Mouse (Mus musculus) ES-Bruce4 (cell line): Measurements from ENCODE around the gene Spdef. TPM values are rescaled to one million over a fixed set of nuclear protein-coding genes. Genes with fewer than 3 reads are reported as not detected.

Experiments
- H3K27ac ChIP-seq: 2 replicates; pipeline ENCODE4 v1.5.1; 2012; ENCODE audit warnings: low read length, inconsistent platforms; ENCODE audit not compliant: insufficient read depth
- H3K27me3 ChIP-seq: 2 replicates; pipeline ENCODE4 v1.6.1; 2012; ENCODE audit warnings: mild to moderate bottlenecking, low read length, inconsistent platforms; ENCODE audit not compliant: control insufficient read depth, poor library complexity, insufficient read depth, severe bottlenecking
- H3K36me3 ChIP-seq: 2 replicates; pipeline ENCODE4 v1.6.1; 2012; ENCODE audit warnings: inconsistent platforms, mild to moderate bottlenecking, low read length, moderate library complexity; ENCODE audit not compliant: control insufficient read depth, poor library complexity, insufficient read depth, severe bottlenecking
- H3K4me1 ChIP-seq: one replicate; pipeline ENCODE4 v1.8.1; 2011; ENCODE audit warnings: low read length; ENCODE audit not compliant: control insufficient read depth, insufficient read depth
- H3K4me3 ChIP-seq: 2 replicates; pipeline ENCODE4 v1.5.1; 2011; ENCODE audit warnings: low read depth, mild to moderate bottlenecking, low read length
- H3K9ac ChIP-seq: 2 replicates; pipeline ENCODE4 v1.6.1; 2012; ENCODE audit warnings: low read depth, mild to moderate bottlenecking, inconsistent platforms; ENCODE audit not compliant: poor library complexity, severe bottlenecking
- H3K9me3 ChIP-seq: replicated peaks from 2 replicates; pipeline ENCODE4 v1.6.1; 2012; ENCODE audit warnings: mild to moderate bottlenecking, low read length, inconsistent platforms; ENCODE audit not compliant: control insufficient read depth, poor library complexity, insufficient read depth, severe bottlenecking
- CTCF ChIP-seq: IDR thresholded peaks from one replicate; pipeline ENCODE4 v1.8.1; 2011; ENCODE audit warnings: low read depth, low read length
- EP300 ChIP-seq: IDR thresholded peaks from 2 replicates; pipeline ENCODE4 v1.6.1; 2011; ENCODE audit warnings: low read depth, low read length; ENCODE audit not compliant: insufficient read depth
- POLR2A ChIP-seq: IDR thresholded peaks from one replicate; pipeline ENCODE4 v1.8.1; 2011; ENCODE audit warnings: low read length; ENCODE audit not compliant: insufficient read depth
- polyA plus RNA-seq: library from polyadenylated mRNA; stranded (reverse); fragments of >200 nt; gene quantifications from 2 replicates; pipeline ENCODE4 v1.2.4, GENCODE M21; 2011; ENCODE audit warnings: low read depth; ENCODE audit not compliant: missing spikeins, insufficient read depth, insufficient read length

The Spdef gene
- polyA plus RNA-seq, 1 experiment: 1.2 TPM

GRCm38 (mm10) chr17:27678924-27679813 lies 49.6 kb downstream of the Spdef start:
- TF ChIP-seq CTCF: no peak
- no peak for TF ChIP-seq EP300
- no peak for TF ChIP-seq POLR2A
- Histone ChIP-seq H3K4me1 (peaks cover 3% of the 10 kb centered on the region), H3K36me3 (no peaks in the 10 kb centered on the region), H3K4me3 (no peak overlapping the region), H3K9me3 (no peaks in the 10 kb centered on the region), H3K27me3 (no peaks in the 10 kb centered on the region), H3K9ac (no peak overlapping the region), H3K27ac (no peak overlapping the region)

GRCm38 (mm10) chr17:27677756-27678155 lies 51.0 kb downstream of the Spdef start:
- TF ChIP-seq CTCF (no peak), EP300 (no peak), POLR2A (no peak)

GRCm38 (mm10) chr17:27676270-27676669 lies 52.5 kb downstream of the Spdef start:
- Histone ChIP-seq H3K9me3 (no peaks in the 10 kb centered on the region), H3K27me3 (no peaks in the 10 kb centered on the region), H3K27ac (no peak overlapping the region), H3K36me3 (no peaks in the 10 kb centered on the region), H3K4me3 (no peak overlapping the region), H3K9ac (no peak overlapping the region), H3K4me1 (peaks cover 3% of the 10 kb centered on the region)
- TF ChIP-seq POLR2A: no peak
- no peak for TF ChIP-seq CTCF
- TF ChIP-seq EP300: no peak

More at GRCm38 (mm10) chr17:27677756-27678155, 51.0 kb downstream of the Spdef start:
- H3K27me3 ChIP-seq: no peaks in the 10 kb centered on the region
- no peak overlapping the region for H3K27ac ChIP-seq
- H3K9me3 ChIP-seq: no peaks in the 10 kb centered on the region
- H3K4me1 ChIP-seq: peaks cover 3% of the 10 kb centered on the region
- no peak overlapping the region for H3K9ac ChIP-seq
- H3K4me3 ChIP-seq: no peak overlapping the region
- no peaks in the 10 kb centered on the region for H3K36me3 ChIP-seq

GRCm38 (mm10) chr17:27675453-27675852 lies 53.3 kb downstream of the Spdef start:
- Histone ChIP-seq H3K9me3 (no peaks in the 10 kb centered on the region), H3K36me3 (no peaks in the 10 kb centered on the region), H3K9ac (no peak overlapping the region), H3K27me3 (no peaks in the 10 kb centered on the region), H3K27ac (no peak overlapping the region), H3K4me3 (no peak overlapping the region), H3K4me1 (peaks cover 3% of the 10 kb centered on the region)
- TF ChIP-seq POLR2A: no peak
- TF ChIP-seq CTCF: peak; percentile 47

GRCm38 (mm10) chr17:27673945-27674344 lies 54.8 kb downstream of the Spdef start:
- peaks cover 3% of the 10 kb centered on the region for H3K4me1 ChIP-seq
- H3K27me3 ChIP-seq: no peaks in the 10 kb centered on the region
- no peak for TF ChIP-seq EP300
- TF ChIP-seq POLR2A: no peak
- no peak for TF ChIP-seq CTCF
- H3K9me3 ChIP-seq: no peaks in the 10 kb centered on the region
- no peak overlapping the region for H3K4me3 ChIP-seq
- no peak overlapping the region for H3K27ac ChIP-seq
- H3K9ac ChIP-seq: no peak overlapping the region
- H3K36me3 ChIP-seq: no peaks in the 10 kb centered on the region

- no peak overlapping the region for H3K4me3 ChIP-seq
- H3K36me3 ChIP-seq: no peaks in the 10 kb centered on the region
- peaks cover 3% of the 10 kb centered on the region for H3K4me1 ChIP-seq
- no peaks in the 10 kb centered on the region for H3K27me3 ChIP-seq
- H3K9me3 ChIP-seq: no peaks in the 10 kb centered on the region
- no peak overlapping the region for H3K9ac ChIP-seq
- no peak for TF ChIP-seq EP300
- TF ChIP-seq CTCF: peak; percentile 46
- H3K27ac ChIP-seq: no peak overlapping the region
Measured at GRCm38 (mm10) chr17:27671720-27672119, 57.0 kb downstream of the Spdef start.

Other genes starting within 250 kb of the Spdef start
- gene Grm4, start 207.6 kb downstream of the Spdef start, polyA plus RNA-seq: 0.49 and 0.63 TPM in 2 replicates
- gene Hmga1, start 172.5 kb downstream of the Spdef start, polyA plus RNA-seq: 933 and 989 TPM in 2 replicates
- gene AI413582, start 163.2 kb downstream of the Spdef start, polyA plus RNA-seq: 14.4 and 16.8 TPM in 2 replicates
- 67.3 and 68.8 TPM in 2 replicates for gene Nudt3, start 105.5 kb downstream of the Spdef start, polyA plus RNA-seq
- not detected in 2 replicates for gene RPS10-NUDT3, start 93.7 kb downstream of the Spdef start, polyA plus RNA-seq
- gene Rps10, start 92.3 kb downstream of the Spdef start, polyA plus RNA-seq: 2,622 and 2,876 TPM in 2 replicates
- gene Pacsin1, start 73.4 kb downstream of the Spdef start, polyA plus RNA-seq: 16.0 and 16.8 TPM in 2 replicates
- 90.6 and 95.0 TPM in 2 replicates for gene D17Wsu92e, start 91.7 kb upstream of the Spdef start, polyA plus RNA-seq
- 266 and 268 TPM in 2 replicates for gene Snrpc, start 109.2 kb upstream of the Spdef start, polyA plus RNA-seq
- gene Uhrf1bp1, start 127.5 kb upstream of the Spdef start, polyA plus RNA-seq: 18.4 and 22.3 TPM in 2 replicates
- gene Anks1, start 180.4 kb upstream of the Spdef start, polyA plus RNA-seq: 20.9 and 23.7 TPM in 2 replicates
- 37.5 and 40.6 TPM in 2 replicates for gene Taf11, start 180.9 kb upstream of the Spdef start, polyA plus RNA-seq